Mouse (Mus musculus) liver, postnatal 0 days (tissue): ENCODE data around the gene Zfp219.

Experiments used
- CTCF ChIP-seq: sonication (generic); IDR thresholded peaks from 2 replicates; pipeline ENCODE4 v1.5.1; 2016; ENCODE audit warnings: antibody characterized with exemption, low read depth
- EP300 ChIP-seq: IDR thresholded peaks from 2 replicates; pipeline ENCODE4 v1.6.1; 2016; ENCODE audit warnings: antibody characterized with exemption, low read depth, mild to moderate bottlenecking

DNA sequence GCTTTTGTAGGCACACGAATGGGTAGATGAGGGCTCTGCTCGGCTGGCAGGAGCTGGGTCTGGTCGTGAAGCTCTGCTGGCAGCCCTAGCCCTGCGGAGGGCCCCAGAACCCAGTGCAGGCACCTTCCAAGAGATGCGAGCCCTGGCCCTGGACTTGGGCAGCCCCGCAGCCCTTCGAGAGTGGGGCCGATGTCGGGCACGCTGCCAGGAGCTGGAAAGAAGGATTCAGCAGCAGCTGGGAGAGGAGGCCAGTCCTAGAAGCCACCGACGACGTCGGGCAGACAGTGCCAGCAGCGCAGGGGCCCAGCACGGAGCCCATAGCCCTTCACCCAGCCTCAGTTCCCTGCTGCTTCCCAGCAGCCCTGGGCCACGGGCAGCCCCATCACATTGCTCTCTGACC is 23.7 kb downstream of the Zfp219 start:
- TF ChIP-seq CTCF (no peak), EP300 (no peak)
